Mouse (Mus musculus) hindbrain, embryonic 14.5 days (tissue): ENCODE measurements around the gene Ppp2r2c. TPM values are rescaled to one million over a fixed set of nuclear protein-coding genes. Genes with fewer than 3 reads are reported as not detected.

Source experiments
- ATAC-seq: fragments of 200-750 bp; cut with Nextera tagmentation; 2 replicates; pipeline ENCODE4 v1.8.0; 2017; ENCODE audit warnings: moderate number of reproducible peaks, mild to moderate bottlenecking, moderate TSS enrichment, moderate library complexity; ENCODE audit not compliant: low FRiP score
- DNase-seq: peaks from one replicate; pipeline ENCODE4 v3.0.0-alpha.2; 2015; ENCODE audit warnings: low spot score
- H3K27ac ChIP-seq: fragments of 300-500 bp; sonication (generic); 2 replicates; pipeline ENCODE4 v1.5.1; 2014; ENCODE audit warnings: mild to moderate bottlenecking, moderate library complexity
- H3K27me3 ChIP-seq: fragments of 300-500 bp; sonication (generic); 2 replicates; pipeline ENCODE4 v1.6.1; 2014; ENCODE audit warnings: mild to moderate bottlenecking, low read length, mixed read lengths; ENCODE audit not compliant: control insufficient read depth, insufficient read depth
- H3K36me3 ChIP-seq: fragments of 300-500 bp; sonication (generic); replicated peaks from 2 replicates; pipeline ENCODE4 v1.6.1; 2014; ENCODE audit not compliant: control insufficient read depth, insufficient read depth
- H3K4me1 ChIP-seq: fragments of 300-500 bp; sonication (generic); replicated peaks from 2 replicates; pipeline ENCODE4 v1.6.1; 2014; ENCODE audit warnings: antibody characterized with exemption, low read length, mixed read lengths; ENCODE audit not compliant: control insufficient read depth, insufficient read depth
- H3K4me2 ChIP-seq: fragments of 300-500 bp; sonication (generic); replicated peaks from 2 replicates; pipeline ENCODE4 v1.6.1; 2014; ENCODE audit warnings: mild to moderate bottlenecking, moderate library complexity
- H3K4me3 ChIP-seq: fragments of 300-500 bp; sonication (generic); replicated peaks from 2 replicates; pipeline ENCODE4 v1.5.1; 2014; ENCODE audit warnings: mild to moderate bottlenecking, low read length
- H3K9ac ChIP-seq: fragments of 300-500 bp; sonication (generic); 2 replicates; pipeline ENCODE4 v1.6.1; 2014
- H3K9me3 ChIP-seq: fragments of 300-500 bp; sonication (generic); 2 replicates; pipeline ENCODE4 v1.6.1; 2016; ENCODE audit warnings: low read length; ENCODE audit not compliant: control insufficient read depth
- WGBS: fragments of 180-500 bp; shearing (Covaris S2); extraction: QIAGEN DNeasy Blood & Tissue Kit; methylation state at CpG from one replicate; pipeline ENCODE4 v1.1.7; 2014; 5-methylcytosine and 5-hydroxymethylcytosine counted together
- polyA plus RNA-seq: library from polyadenylated mRNA; unstranded; fragments of >200 nt; fragmentation: Nextera tagmentation; extraction: Ambion mirVana; gene quantifications from 2 replicates; pipeline ENCODE4 v1.2.1, GENCODE M21; 2014

Ppp2r2c gene
- polyA plus RNA-seq, 1 experiment from 2014 or later, result 63.6 TPM

- Histone ChIP-seq H3K4me3 (no peak overlapping the region), H3K9me3 (0 out of 2 replicates have a peak, but pooled peaks cover 2% of the 10 kb centered on the region), H3K4me1 (no peaks in the 10 kb centered on the region; the same call in 1 of the 2 replicates), H3K27ac (no peak overlapping the region), H3K4me2 (peak overlapping the region; percentile 77), H3K27me3 (peaks cover 63% of the 10 kb centered on the region), H3K9ac (no peak overlapping the region), H3K36me3 (no peaks in the 10 kb centered on the region)
- DNase-seq, result no peak
- ATAC-seq, result no peak
- WGBS, result 65% methylated on average over 7 of the region's 7 CpGs
These were observed 1.5 kb upstream of the Ppp2r2c start for GRCm38 (mm10) chr5:36866701-36867250.

GRCm38 (mm10) chr5:36867561-36867960 is 752 bp upstream of the Ppp2r2c start:
- Histone ChIP-seq H3K27ac (no peak overlapping the region), H3K36me3 (no peaks in the 10 kb centered on the region), H3K9ac (peak overlapping the region; percentile 81), H3K4me1 (no peaks in the 10 kb centered on the region; the same call in 1 of the 2 replicates), H3K4me2 (peak overlapping the region; percentile 77), H3K4me3 (peak overlapping the region; percentile 63), H3K9me3 (0 out of 2 replicates have a peak, but pooled peaks cover 4% of the 10 kb centered on the region), H3K27me3 (peaks cover 64% of the 10 kb centered on the region)
- WGBS, result 3% methylated on average over 6 of the region's 6 CpGs
- no peak for DNase-seq
- no peak for ATAC-seq

GRCm38 (mm10) chr5:36869186-36869577 is 869 bp downstream of the Ppp2r2c start:
- Histone ChIP-seq H3K27me3 (peaks cover 64% of the 10 kb centered on the region), H3K9me3 (0 out of 2 replicates have a peak, but pooled peaks cover 4% of the 10 kb centered on the region)

GRCm38 (mm10) chr5:36869578-36870236 is 1.4 kb downstream of the Ppp2r2c start:
- Histone ChIP-seq H3K36me3 (no peaks in the 10 kb centered on the region), H3K9me3 (0 out of 2 replicates have a peak, but pooled peaks cover 4% of the 10 kb centered on the region), H3K4me1 (no peaks in the 10 kb centered on the region; the same call in 1 of the 2 replicates), H3K4me3 (peak overlapping the region; percentile 63), H3K9ac (peak overlapping the region; percentile 81), H3K4me2 (peak overlapping the region; percentile 77), H3K27ac (peak overlapping the region; percentile 82), H3K27me3 (peaks cover 62% of the 10 kb centered on the region)
- ATAC-seq, result peak; percentile 66
- no peak for DNase-seq
- under 1% methylated on average over 56 of the region's 56 CpGs for WGBS

More at GRCm38 (mm10) chr5:36869186-36869577, 869 bp downstream of the Ppp2r2c start:
- Histone ChIP-seq H3K9ac (peak overlapping the region; percentile 81), H3K36me3 (no peaks in the 10 kb centered on the region), H3K4me2 (peak overlapping the region; percentile 77), H3K27ac (peak overlapping the region; percentile 82), H3K4me1 (no peaks in the 10 kb centered on the region; the same call in 1 of the 2 replicates), H3K4me3 (peak overlapping the region; percentile 63)
- ATAC-seq (no peak), DNase-seq (no peak)
- under 1% methylated on average over 7 of the region's 7 CpGs for WGBS

GRCm38 (mm10) chr5:36870916-36871315 is 2.6 kb downstream of the Ppp2r2c start:
- DNase-seq (no peak), ATAC-seq (no peak)
- Histone ChIP-seq H3K27ac (no peak overlapping the region), H3K4me3 (no peak overlapping the region), H3K4me1 (no peaks in the 10 kb centered on the region; the same call in 1 of the 2 replicates), H3K27me3 (peaks cover 53% of the 10 kb centered on the region), H3K9ac (no peak overlapping the region), H3K4me2 (peak overlapping the region; percentile 77; the same call in 1 of the 2 replicates), H3K36me3 (no peaks in the 10 kb centered on the region), H3K9me3 (0 out of 2 replicates have a peak, but pooled peaks cover 4% of the 10 kb centered on the region)
- 92% methylated on average over 6 of the region's 6 CpGs for WGBS

GRCm38 (mm10) chr5:36875956-36876355 is 7.6 kb downstream of the Ppp2r2c start:
- H3K4me1 ChIP-seq, result no peaks in the 10 kb centered on the region
- peaks cover 10% of the 10 kb centered on the region for H3K27me3 ChIP-seq
- DNase-seq (no peak), ATAC-seq (no peak)
- no peak overlapping the region for H3K27ac ChIP-seq
- 84% methylated on average over 4 of the region's 4 CpGs for WGBS
- no peaks in the 10 kb centered on the region for H3K36me3 ChIP-seq
- no peak overlapping the region for H3K4me2 ChIP-seq
- H3K9me3 ChIP-seq, result 0 out of 2 replicates have a peak, but pooled peaks cover 4% of the 10 kb centered on the region
- H3K4me3 ChIP-seq, result no peak overlapping the region
- no peak overlapping the region for H3K9ac ChIP-seq

GRCm38 (mm10) chr5:36876777-36877396 is 8.6 kb downstream of the Ppp2r2c start:
- Histone ChIP-seq H3K4me3 (no peak overlapping the region), H3K27me3 (peaks cover under 1% of the 10 kb centered on the region), H3K36me3 (no peaks in the 10 kb centered on the region), H3K4me1 (no peaks in the 10 kb centered on the region), H3K27ac (no peak overlapping the region), H3K4me2 (no peak overlapping the region), H3K9me3 (0 out of 2 replicates have a peak, but pooled peaks cover under 1% of the 10 kb centered on the region), H3K9ac (no peak overlapping the region)
- peak; percentile 7; the same call in 1 of the 2 replicates for ATAC-seq
- DNase-seq, result no peak
- WGBS, result 34% methylated on average over 7 of the region's 7 CpGs

- H3K4me2 ChIP-seq, result no peak overlapping the region
- H3K9ac ChIP-seq, result no peak overlapping the region
- H3K4me1 ChIP-seq, result no peaks in the 10 kb centered on the region
- no peaks in the 10 kb centered on the region for H3K36me3 ChIP-seq
- ATAC-seq (no peak), DNase-seq (no peak)
- WGBS, result 87% methylated on average over 2 of the region's 2 CpGs
- H3K9me3 ChIP-seq, result no peaks in the 10 kb centered on the region
- H3K27ac ChIP-seq, result no peak overlapping the region
- no peak overlapping the region for H3K4me3 ChIP-seq
- no peaks in the 10 kb centered on the region for H3K27me3 ChIP-seq
These were observed 9.3 kb downstream of the Ppp2r2c start for GRCm38 (mm10) chr5:36877641-36878040.

GRCm38 (mm10) chr5:36878801-36879200 is 10.5 kb downstream of the Ppp2r2c start:
- H3K36me3 ChIP-seq, result no peaks in the 10 kb centered on the region
- H3K27ac ChIP-seq, result no peak overlapping the region
- H3K4me1 ChIP-seq, result no peaks in the 10 kb centered on the region
- no peak overlapping the region for H3K9ac ChIP-seq
- DNase-seq, result no peak
- WGBS, result 92% methylated on average over 4 of the region's 4 CpGs
- no peaks in the 10 kb centered on the region for H3K9me3 ChIP-seq
- H3K4me2 ChIP-seq, result no peak overlapping the region
- no peak overlapping the region for H3K4me3 ChIP-seq
- H3K27me3 ChIP-seq, result no peaks in the 10 kb centered on the region
- no peak for ATAC-seq
